Mouse (Mus musculus): ENCODE data around the gene Atxn1.

The Atxn1 gene

GRCm38 (mm10) chr13:45829341-45829936, 135.4 kb downstream of the Atxn1 start:
- DNase-seq (ENCODE audit: low read depth, low spot score) = peak; percentile 51

- no peak for DNase-seq (ENCODE audit: low read depth, low spot score)
Observed at GRCm38 (mm10) chr13:45828035-45828434, 136.8 kb downstream of the Atxn1 start.

GRCm38 (mm10) chr13:45827619-45828018, 137.2 kb downstream of the Atxn1 start:
- DNase-seq (ENCODE audit: low read depth, low spot score) = peak; percentile 92

GRCm38 (mm10) chr13:45827046-45827596, 137.7 kb downstream of the Atxn1 start:
- DNase-seq (ENCODE audit: low read depth, low spot score) = no peak

GRCm38 (mm10) chr13:45822491-45822829, 142.3 kb downstream of the Atxn1 start:
- DNase-seq (ENCODE audit: low read depth, low spot score) = no peak

- no peak for DNase-seq (ENCODE audit: low read depth, low spot score)
Observed at GRCm38 (mm10) chr13:45821764-45822490, 142.9 kb downstream of the Atxn1 start.

- peak; percentile 74 for DNase-seq (ENCODE audit: low read depth, low spot score)
Observed at GRCm38 (mm10) chr13:45820473-45821230, 144.2 kb downstream of the Atxn1 start.

- no peak for DNase-seq (ENCODE audit: low read depth, low spot score)
Observed at GRCm38 (mm10) chr13:45816670-45817069, 148.1 kb downstream of the Atxn1 start.

GRCm38 (mm10) chr13:45809777-45810410, 154.9 kb downstream of the Atxn1 start:
- DNase-seq (ENCODE audit: low read depth, low spot score) = no peak

GRCm38 (mm10) chr13:45807593-45808043, 157.2 kb downstream of the Atxn1 start:
- DNase-seq (ENCODE audit: low read depth, low spot score) = peak; percentile 25

- no peak for DNase-seq (ENCODE audit: low read depth, low spot score)
Observed at GRCm38 (mm10) chr13:45806600-45807525, 157.9 kb downstream of the Atxn1 start.

GRCm38 (mm10) chr13:45805915-45806599, 158.8 kb downstream of the Atxn1 start:
- DNase-seq (ENCODE audit: low read depth, low spot score) = no peak

- no peak for DNase-seq (ENCODE audit: low read depth, low spot score)
Observed at GRCm38 (mm10) chr13:45802620-45803410, 162.0 kb downstream of the Atxn1 start.

- DNase-seq (ENCODE audit: low read depth, low spot score) = no peak
Observed at GRCm38 (mm10) chr13:45798248-45798647, 166.6 kb downstream of the Atxn1 start.

- no peak for DNase-seq (ENCODE audit: low read depth, low spot score)
Observed at GRCm38 (mm10) chr13:45797696-45798095, 167.1 kb downstream of the Atxn1 start.

- peak; percentile 82 for DNase-seq (ENCODE audit: low read depth, low spot score)
Observed at GRCm38 (mm10) chr13:45796286-45796685, 168.5 kb downstream of the Atxn1 start.

GRCm38 (mm10) chr13:45793796-45794195, 171.0 kb downstream of the Atxn1 start:
- peak; percentile 9 for DNase-seq (ENCODE audit: low read depth, low spot score)

GRCm38 (mm10) chr13:45786409-45786808, 178.4 kb downstream of the Atxn1 start:
- DNase-seq (ENCODE audit: low read depth, low spot score) = no peak

GRCm38 (mm10) chr13:45783681-45784080, 181.1 kb downstream of the Atxn1 start:
- peak; percentile 48 for DNase-seq (ENCODE audit: low read depth, low spot score)
